ENCODE assay signal across 9 mouse cellular contexts in genomic region chr4:45106409-45106808, GRCm38 (mm10). TPM values are rescaled to one million over a fixed set of nuclear protein-coding genes. Genes with fewer than 3 reads are reported as not detected.
DNase-seq lines count a peak whose midpoint lies in the region; ATAC-seq and TF ChIP-seq lines count a peak whose summit lies in the region.
"Had no signal": no experiment of that assay in that cellular context is flagged by ENCODE, and none has a peak within 500 bp of the region (broad histone marks: within the 10 kb centered on the region; RNA-seq: fewer than 3 reads in every experiment).

No protein-coding gene starts in this region.

- no peaks in the 10 kb centered on the region for H3K9me3 ChIP-seq in hindbrain, embryonic 10.5 days
- H3K9me3 ChIP-seq in hindbrain, embryonic 11.5 days (ENCODE audit: control insufficient read depth, low read length) = no peaks in the 10 kb centered on the region
- H3K9me3 ChIP-seq in G1E (replicated peaks) = no peaks in the 10 kb centered on the region
- no peaks in the 10 kb centered on the region for H3K9me3 ChIP-seq in hindbrain, embryonic 13.5 days
- H3K9me3 ChIP-seq in midbrain, embryonic 12.5 days = no peaks in the 10 kb centered on the region

- no peak overlapping the region for H3K9ac ChIP-seq in hindbrain, embryonic 11.5 days (ENCODE audit: low read depth, low read length)
- H3K9ac ChIP-seq in hindbrain, embryonic 13.5 days = no peak overlapping the region
- no peak overlapping the region for H3K9ac ChIP-seq in midbrain, embryonic 12.5 days (replicated peaks)

- DNase-seq in hindbrain, embryonic 10.5 days (ENCODE audit: low spot score) = no peak
- no peak for DNase-seq in hindbrain, embryonic 11.5 days (ENCODE audit: low spot score)
- DNase-seq in G1E (ENCODE audit: low spot score) = no peak
- DNase-seq in cerebellum, adult 11 months = no peak
- no peak for DNase-seq in T-cell, adult 2 months (ENCODE audit: low spot score)
- no peak for DNase-seq in urinary bladder, postnatal 25 days (ENCODE audit: low spot score)

- H3K4me1 ChIP-seq in hindbrain, embryonic 10.5 days (replicated peaks) = peaks cover 18% of the 10 kb centered on the region
- 0 out of 2 replicates have a peak, but pooled peaks cover 4% of the 10 kb centered on the region for H3K4me1 ChIP-seq in hindbrain, embryonic 11.5 days (replicated peaks; ENCODE audit: control insufficient read depth, insufficient read depth, low read length)
- H3K4me1 ChIP-seq in G1E (ENCODE audit: insufficient read depth, low read depth, low read length) = peaks cover 19% of the 10 kb centered on the region
- peaks cover 13% of the 10 kb centered on the region for H3K4me1 ChIP-seq in hindbrain, embryonic 13.5 days (replicated peaks)
- peaks cover 8% of the 10 kb centered on the region for H3K4me1 ChIP-seq in midbrain, embryonic 12.5 days

- H3K4me3 ChIP-seq in hindbrain, embryonic 10.5 days = peak overlapping the region; percentile 100
- no peak overlapping the region for H3K4me3 ChIP-seq in hindbrain, embryonic 11.5 days (ENCODE audit: low read depth, low read length)
- H3K4me3 ChIP-seq in G1E (ENCODE audit: low read depth, low read length) = peak overlapping the region; percentile 100; the same call in 1 of the 2 replicates
- H3K4me3 ChIP-seq in hindbrain, embryonic 13.5 days = no peak overlapping the region
- H3K4me3 ChIP-seq in midbrain, embryonic 12.5 days = no peak overlapping the region

- no peak overlapping the region for H3K4me2 ChIP-seq in hindbrain, embryonic 11.5 days (replicated peaks; ENCODE audit: low read depth, low read length)
- H3K4me2 ChIP-seq in hindbrain, embryonic 13.5 days = peak overlapping the region; percentile 89
- peak overlapping the region; percentile 84; the same call in 1 of the 2 replicates for H3K4me2 ChIP-seq in midbrain, embryonic 12.5 days (replicated peaks)

- peaks cover 40% of the 10 kb centered on the region for H3K36me3 ChIP-seq in hindbrain, embryonic 10.5 days
- no peaks in the 10 kb centered on the region for H3K36me3 ChIP-seq in hindbrain, embryonic 11.5 days (ENCODE audit: control insufficient read depth, insufficient read depth, low read length)
- H3K36me3 ChIP-seq in G1E (replicated peaks) = peaks cover 46% of the 10 kb centered on the region
- peaks cover 34% of the 10 kb centered on the region for H3K36me3 ChIP-seq in hindbrain, embryonic 13.5 days
- peaks cover 35% of the 10 kb centered on the region for H3K36me3 ChIP-seq in midbrain, embryonic 12.5 days

- H3K27me3 ChIP-seq in hindbrain, embryonic 10.5 days (ENCODE audit: insufficient read depth, poor library complexity, severe bottlenecking) = no peaks in the 10 kb centered on the region
- H3K27me3 ChIP-seq in hindbrain, embryonic 11.5 days (ENCODE audit: control insufficient read depth, insufficient read depth, low read length) = no peaks in the 10 kb centered on the region
- peaks cover 4% of the 10 kb centered on the region; the same call in 1 of the 2 replicates for H3K27me3 ChIP-seq in G1E (ENCODE audit: insufficient read depth, low read length)
- 0 out of 2 replicates have a peak, but pooled peaks cover 3% of the 10 kb centered on the region for H3K27me3 ChIP-seq in hindbrain, embryonic 13.5 days
- H3K27me3 ChIP-seq in midbrain, embryonic 12.5 days = no peaks in the 10 kb centered on the region

- no peak overlapping the region for H3K27ac ChIP-seq in hindbrain, embryonic 10.5 days
- no peak overlapping the region for H3K27ac ChIP-seq in hindbrain, embryonic 11.5 days (ENCODE audit: low read depth, low read length)
- H3K27ac ChIP-seq in hindbrain, embryonic 13.5 days = no peak overlapping the region
- H3K27ac ChIP-seq in midbrain, embryonic 12.5 days (replicated peaks) = no peak overlapping the region

- 68% methylated on average over 5 of the region's 5 CpGs for WGBS in hindbrain, embryonic 10.5 days
- WGBS in hindbrain, embryonic 11.5 days = 78% methylated on average over 5 of the region's 5 CpGs
- WGBS in hindbrain, embryonic 13.5 days = 76% methylated on average over 5 of the region's 5 CpGs
- 78% methylated on average over 5 of the region's 5 CpGs for WGBS in midbrain, embryonic 12.5 days

- ATAC-seq in hindbrain, embryonic 11.5 days (ENCODE audit: low FRiP score) = no peak
- no peak for ATAC-seq in G1E (ENCODE audit: extremely low read depth, insufficient number of reproducible peaks, low FRiP score, poor library complexity, severe bottlenecking)
- no peak for ATAC-seq in hindbrain, embryonic 13.5 days (ENCODE audit: low FRiP score)
- no peak for ATAC-seq in midbrain, embryonic 12.5 days (ENCODE audit: low FRiP score, low read depth)
- ATAC-seq: inflammation-experienced regulatory T-cells, adult 6 months had no signal

- no peak for TF ChIP-seq CTCF in G1E (IDR thresholded peaks at IDR 0.05; ENCODE audit: low read depth, low read length)

RNA-seq across cellular contexts. Expression of gene Tomm5, which starts 1.5 kb away (rescaled TPM):
- 204 and 213 TPM in 2 replicates for polyA plus RNA-seq in hindbrain, embryonic 10.5 days (2016; fragmentation: Nextera tagmentation; extraction: Ambion mirVana)
- 166 and 180 TPM in 2 replicates for polyA plus RNA-seq in hindbrain, embryonic 11.5 days (2014; fragmentation: Nextera tagmentation; extraction: Ambion mirVana)
- total RNA-seq in G1E (2014; fragmentation: Nextera tagmentation) (106 and 135 TPM in 2 replicates), G1E (2017) (291 and 355 TPM in 2 replicates)
- 127 and 156 TPM in 2 replicates for polyA plus RNA-seq in G1E (2012)
- polyA plus RNA-seq in hindbrain, embryonic 13.5 days (2015; fragmentation: Nextera tagmentation; extraction: Ambion mirVana) = 159 and 163 TPM in 2 replicates
- polyA plus RNA-seq in midbrain, embryonic 12.5 days (2016; fragmentation: Nextera tagmentation; extraction: Ambion mirVana) = 148 TPM in 2 replicates

RNA-seq across cellular contexts. Expression of gene Fbxo10, which starts 22.0 kb away (rescaled TPM):
- polyA plus RNA-seq in hindbrain, embryonic 10.5 days (2016; fragmentation: Nextera tagmentation; extraction: Ambion mirVana) = 14.4 and 16.5 TPM in 2 replicates
- polyA plus RNA-seq in hindbrain, embryonic 11.5 days (2014; fragmentation: Nextera tagmentation; extraction: Ambion mirVana) = 5.1 and 5.6 TPM in 2 replicates
- total RNA-seq in G1E (2014; fragmentation: Nextera tagmentation) (5.1 and 5.3 TPM in 2 replicates), G1E (2017) (4.3 and 4.5 TPM in 2 replicates)
- 3.1 and 3.3 TPM in 2 replicates for polyA plus RNA-seq in G1E (2012)
- 13.6 and 15.9 TPM in 2 replicates for polyA plus RNA-seq in hindbrain, embryonic 13.5 days (2015; fragmentation: Nextera tagmentation; extraction: Ambion mirVana)
- polyA plus RNA-seq in midbrain, embryonic 12.5 days (2016; fragmentation: Nextera tagmentation; extraction: Ambion mirVana) = 13.8 and 14.5 TPM in 2 replicates

Comparison
In these comparisons a context has a peak if more than half of its experiments do, and no peak if none do; other contexts are left out.
1. H3K4me3 ChIP-seq: peak in hindbrain, embryonic 10.5 days (single experiment) and G1E (single experiment); none in hindbrain, embryonic 11.5 days (single experiment), hindbrain, embryonic 13.5 days (single experiment) and midbrain, embryonic 12.5 days (single experiment).